Mouse (Mus musculus) testis, postnatal 10 days (tissue): ENCODE measurements at regions not wholly inside any gene's neighbourhood (a gene's known extent, or its start where the extent isn't known, plus 50 kb on each side); places are given as distances from the start of the nearest gene placed in this dataset.

Experiments
- DNase-seq: peaks from one replicate; pipeline ENCODE4 v3.0.0; 2021; ENCODE audit warnings: low spot score

GRCm38 (mm10) chr3:39062415-39062814, 175.7 kb downstream of the Fat4 start:
- no peak for DNase-seq

GRCm38 (mm10) chr3:39065457-39065856, 178.7 kb downstream of the Fat4 start:
- DNase-seq: no peak

GRCm38 (mm10) chr3:39069011-39069410, 182.3 kb downstream of the Fat4 start:
- no peak for DNase-seq

GRCm38 (mm10) chr3:39082678-39083270, 196.0 kb downstream of the Fat4 start:
- no peak for DNase-seq

- DNase-seq: no peak
Observed at GRCm38 (mm10) chr3:39088948-39089347, 202.2 kb downstream of the Fat4 start.

- no peak for DNase-seq
Observed at GRCm38 (mm10) chr3:39102324-39102723, 215.6 kb downstream of the Fat4 start.

GRCm38 (mm10) chr3:39109756-39110392, 223.1 kb downstream of the Fat4 start:
- DNase-seq: no peak

GRCm38 (mm10) chr3:39114056-39114455, 227.3 kb downstream of the Fat4 start:
- no peak for DNase-seq

- DNase-seq: no peak
Observed at GRCm38 (mm10) chr3:39114826-39115225, 228.1 kb downstream of the Fat4 start.

- no peak for DNase-seq
Observed at GRCm38 (mm10) chr3:39115441-39115840, 228.7 kb downstream of the Fat4 start.

GRCm38 (mm10) chr3:39122250-39122649, 235.5 kb downstream of the Fat4 start:
- no peak for DNase-seq

GRCm38 (mm10) chr3:39130532-39130931, 243.8 kb downstream of the Fat4 start:
- DNase-seq: no peak

- no peak for DNase-seq
Observed at GRCm38 (mm10) chr3:39165006-39165667, 278.4 kb downstream of the Fat4 start.

- no peak for DNase-seq
Observed at GRCm38 (mm10) chr3:39182646-39183045, 295.9 kb downstream of the Fat4 start.

- no peak for DNase-seq
Observed at GRCm38 (mm10) chr3:39195102-39195501, 308.4 kb downstream of the Fat4 start.

GRCm38 (mm10) chr3:39202662-39203061, 315.9 kb downstream of the Fat4 start:
- DNase-seq: no peak

- DNase-seq: no peak
Observed at GRCm38 (mm10) chr3:39208651-39209050, 321.9 kb downstream of the Fat4 start.

GRCm38 (mm10) chr3:39209382-39210165, 322.8 kb downstream of the Fat4 start:
- DNase-seq: no peak

- no peak for DNase-seq
Observed at GRCm38 (mm10) chr3:39211670-39212069, 324.9 kb downstream of the Fat4 start.

GRCm38 (mm10) chr3:39220011-39220706, 333.4 kb downstream of the Fat4 start:
- DNase-seq: no peak

GRCm38 (mm10) chr3:39220707-39221034, 333.9 kb downstream of the Fat4 start:
- no peak for DNase-seq

- no peak for DNase-seq
Observed at GRCm38 (mm10) chr3:39222059-39222458, 335.3 kb downstream of the Fat4 start.
